Mouse (Mus musculus): ENCODE measurements around the gene Mup13.
"Not testable (repeated sequence)": the region's sequence is repeated elsewhere in the genome, so short reads cannot be mapped to it uniquely, and the experiment has no call there.

Mup13 gene

GRCm38 (mm10) chr4:61228186-61228585 lies at the start of gene Mup13:
Mup13 (minus strand) TSS chr4:61228286.
- not testable (repeated sequence) for DNase-seq (ENCODE audit: low read depth, low spot score)
